Mouse (Mus musculus) heart, adult 9 months (tissue): Measurements from ENCODE around the gene Spata25.
"Not testable (repeated sequence)": the region's sequence is repeated elsewhere in the genome, so short reads cannot be mapped to it uniquely, and the experiment has no call there.

Experiments used
- DNase-seq, 2 experiments: peaks; one replicate each; pipeline ENCODE4 v3.0.0; 2022; ENCODE audit warnings: low spot score in 2 of 2

Gene Spata25

GRCm38 (mm10) chr2:164828437-164828836 is at the start of gene Spata25:
Spata25 (minus strand) TSS chr2:164828537.
- DNase-seq = no peak

DNA sequence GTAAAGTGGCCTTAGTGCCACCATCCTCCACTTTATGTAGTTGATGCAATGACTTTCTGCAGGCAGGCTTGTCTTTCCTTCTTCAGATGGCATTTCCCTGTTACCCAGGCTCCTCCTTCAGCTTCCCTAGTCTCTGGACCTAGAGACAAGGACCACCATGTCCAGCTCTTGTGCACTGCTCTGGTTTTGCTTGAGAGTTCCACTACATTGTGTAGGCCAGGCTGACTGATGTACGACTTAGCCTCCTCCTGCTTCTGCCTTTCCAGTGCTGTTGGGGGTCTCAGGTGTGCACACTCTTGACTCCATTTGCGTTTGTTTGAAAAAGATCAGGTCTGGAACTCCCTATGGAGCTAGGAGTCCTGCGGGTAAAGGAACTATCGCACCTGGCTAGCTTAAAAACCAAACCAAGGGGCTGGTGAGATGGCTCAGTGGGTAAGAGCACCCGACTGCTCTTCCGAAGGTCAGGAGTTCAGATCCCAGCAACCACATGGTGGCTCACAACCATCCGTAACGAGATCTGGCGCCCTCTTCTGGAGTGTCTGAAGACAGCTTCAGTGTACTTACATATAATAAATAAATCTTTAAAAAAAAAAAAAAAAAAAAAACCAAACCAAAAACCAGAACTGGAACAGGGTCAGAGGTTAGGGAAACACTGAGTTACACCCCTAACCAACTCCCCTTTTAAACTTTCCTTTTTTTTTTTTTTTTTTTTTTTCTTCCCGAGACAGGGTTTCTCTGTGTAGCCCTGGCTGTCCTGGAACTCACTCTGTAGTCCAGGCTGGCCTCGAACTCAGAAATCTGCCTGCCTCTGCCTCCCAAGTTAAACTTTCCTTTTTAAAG is 49.3 kb upstream of the Spata25 start:
- not testable (repeated sequence) for DNase-seq

GRCm38 (mm10) chr2:164875648-164876047 is 47.3 kb upstream of the Spata25 start:
- DNase-seq = not testable (repeated sequence)

DNA sequence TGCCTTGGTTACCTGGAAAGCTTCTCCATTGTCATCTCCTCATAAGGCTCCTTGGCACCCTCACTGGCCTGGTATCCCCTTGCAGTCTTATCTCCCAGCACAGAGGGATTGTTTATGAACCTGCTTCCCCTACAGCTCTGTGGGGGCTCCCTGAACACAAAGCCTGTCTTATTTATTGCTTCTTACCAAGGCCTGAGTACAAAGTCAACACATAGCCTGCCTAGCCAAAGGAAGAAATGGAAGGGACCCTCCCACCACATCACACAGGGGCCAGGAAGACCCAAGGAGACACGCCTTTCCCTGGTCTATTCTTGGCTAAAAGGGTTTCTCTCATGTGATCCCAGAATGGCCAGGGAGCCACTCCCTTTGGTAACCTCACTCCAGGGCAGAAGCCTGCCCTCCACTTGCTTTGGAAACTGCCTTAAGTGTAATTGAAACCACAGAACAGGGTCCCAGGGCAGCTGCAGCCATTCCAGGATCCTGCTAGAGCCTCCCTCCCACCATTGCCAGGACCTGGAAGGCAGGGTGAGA is 46.0 kb upstream of the Spata25 start:
- DNase-seq = peak; percentile 79 to 89

DNA sequence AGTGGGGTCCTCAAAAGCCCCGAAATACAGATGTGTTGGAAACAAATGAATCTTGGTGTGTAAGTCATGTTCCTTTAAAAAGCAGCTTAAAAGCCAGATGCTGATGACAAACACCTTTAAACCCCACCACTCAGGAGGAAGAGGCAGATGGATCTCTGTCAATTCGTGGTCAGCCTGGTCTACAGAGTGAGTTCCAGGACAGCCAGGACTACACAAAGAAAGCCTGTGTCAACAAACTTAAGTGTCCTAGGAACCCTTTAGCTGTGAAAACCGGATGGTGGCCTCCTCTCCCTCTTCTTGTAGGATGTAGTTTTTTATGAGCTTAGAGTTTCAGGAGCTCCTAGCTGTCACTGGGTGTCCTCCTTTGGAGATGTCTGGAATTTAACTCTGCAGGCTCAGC is 45.3 kb upstream of the Spata25 start:
- no peak for DNase-seq

DNA sequence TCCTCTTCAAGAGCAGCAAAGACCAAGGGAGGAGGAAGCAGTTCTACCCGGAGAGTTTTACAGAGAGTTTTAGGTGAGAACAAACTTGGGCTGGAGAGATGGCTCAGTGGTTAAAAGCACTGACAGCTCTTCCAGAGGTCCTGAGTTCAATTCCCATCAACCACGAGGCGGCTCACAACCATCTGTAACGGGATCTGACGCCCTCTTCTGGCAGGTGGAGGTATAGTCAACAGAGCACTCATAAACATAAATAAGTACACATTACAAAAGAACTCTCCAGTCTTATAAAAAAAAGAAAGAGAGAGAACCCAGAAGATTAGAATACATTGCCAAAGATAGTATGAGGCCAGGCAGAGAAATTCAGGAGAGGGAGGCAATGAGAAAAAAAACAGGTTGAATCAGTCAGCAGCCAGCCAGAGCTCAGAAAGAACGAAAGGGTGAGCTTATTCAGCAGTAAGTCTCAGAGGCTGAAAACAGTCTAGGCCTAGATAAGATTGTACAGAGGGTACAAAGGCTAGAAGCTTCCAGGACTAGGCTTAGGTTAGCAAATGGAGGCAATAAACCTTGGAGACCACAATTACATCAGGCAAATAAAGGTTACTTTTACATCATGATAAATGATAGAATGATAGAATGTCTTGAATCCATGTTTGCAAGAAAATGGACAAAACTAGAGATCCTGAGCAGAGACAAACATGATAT is 43.4 kb upstream of the Spata25 start:
- no peak for DNase-seq

DNA sequence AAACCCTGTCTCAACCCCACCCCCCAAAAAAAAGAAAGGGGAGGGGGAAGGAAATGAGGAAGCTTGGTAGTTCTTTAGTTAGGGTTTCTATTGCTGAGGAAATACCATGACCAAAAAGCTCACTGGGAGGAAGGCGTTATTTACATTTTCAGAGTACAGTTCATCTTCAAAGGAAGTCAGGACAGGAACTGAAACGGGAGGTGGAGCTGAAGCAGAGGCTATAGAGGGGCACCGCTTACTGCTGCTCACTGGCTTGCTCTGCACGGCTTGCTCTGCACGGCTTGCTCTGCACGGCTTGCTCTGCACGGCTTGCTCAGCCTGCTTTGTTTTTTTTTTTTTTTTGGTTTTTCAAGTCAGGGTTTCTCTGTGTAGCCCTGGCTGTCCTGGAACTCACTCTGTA is 40.2 kb upstream of the Spata25 start:
- DNase-seq = no peak

- no peak for DNase-seq
Observed at GRCm38 (mm10) chr2:164867566-164867965, 39.2 kb upstream of the Spata25 start.

GRCm38 (mm10) chr2:164866741-164867551 is 38.6 kb upstream of the Spata25 start:
- peak; percentile 90 to 92 for DNase-seq

DNA sequence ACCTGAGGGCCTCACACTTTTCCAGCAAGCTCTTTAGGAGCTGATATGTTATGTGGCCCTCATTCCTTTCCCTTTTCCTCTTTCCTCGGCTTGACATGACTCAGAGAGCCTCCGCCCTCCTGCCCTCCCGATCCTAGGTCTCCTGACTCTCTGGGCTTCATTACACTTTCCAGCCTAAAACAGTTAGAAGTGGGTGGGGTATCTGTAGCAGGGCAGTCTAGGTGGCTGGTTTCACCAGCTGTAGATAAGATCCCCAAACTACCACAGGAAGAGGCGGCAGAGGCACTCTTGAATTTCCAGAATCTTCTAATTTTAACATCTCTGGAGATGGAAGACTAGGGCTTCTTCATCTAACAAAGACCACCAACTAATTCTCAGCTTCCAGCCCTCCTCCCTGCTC is 36.3 kb upstream of the Spata25 start:
- no peak for DNase-seq

- not testable (repeated sequence) for DNase-seq
Observed at GRCm38 (mm10) chr2:164863411-164863810, 35.1 kb upstream of the Spata25 start.

- peak; percentile 65 to 76 for DNase-seq
Observed at GRCm38 (mm10) chr2:164862179-164862861, 34.0 kb upstream of the Spata25 start.

- DNase-seq = no peak
Observed at GRCm38 (mm10) chr2:164861094-164861493, 32.8 kb upstream of the Spata25 start.

DNA sequence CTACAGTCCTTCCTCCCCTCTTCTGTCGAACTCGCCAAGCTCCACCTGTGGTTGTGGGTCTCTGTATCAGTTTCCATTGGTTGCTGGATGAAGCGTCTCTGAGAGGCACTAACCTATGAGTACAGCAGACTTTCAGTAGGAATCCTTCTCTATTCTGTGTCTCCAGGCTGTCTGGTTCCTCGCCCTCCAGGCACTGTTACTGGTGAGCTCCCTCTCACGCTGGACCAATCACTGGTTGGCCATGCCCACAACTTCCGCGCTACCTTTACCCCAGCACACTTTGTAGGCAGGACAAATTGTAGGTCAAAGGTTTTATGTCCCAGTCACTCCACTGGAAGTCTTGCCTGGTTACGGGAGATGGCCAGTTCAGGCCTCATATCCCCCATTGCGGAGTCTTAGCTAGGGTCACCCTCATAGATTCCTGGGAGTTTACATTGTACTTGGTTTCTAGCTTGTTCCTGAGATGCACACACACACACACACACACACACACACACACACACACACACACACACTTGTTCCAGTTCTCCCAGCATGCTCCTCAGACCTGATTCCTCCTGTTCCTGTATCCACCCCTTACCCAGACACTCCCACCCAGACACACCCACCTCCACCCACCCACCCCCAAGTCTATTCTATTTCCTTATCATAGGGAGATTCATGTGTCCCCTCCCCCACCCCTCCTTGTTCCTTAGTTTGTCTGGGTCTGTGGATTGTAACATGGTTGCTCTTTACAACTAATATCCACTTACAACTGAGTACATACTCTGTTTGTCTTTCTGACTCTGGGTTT is 31.5 kb upstream of the Spata25 start:
- no peak for DNase-seq

DNA sequence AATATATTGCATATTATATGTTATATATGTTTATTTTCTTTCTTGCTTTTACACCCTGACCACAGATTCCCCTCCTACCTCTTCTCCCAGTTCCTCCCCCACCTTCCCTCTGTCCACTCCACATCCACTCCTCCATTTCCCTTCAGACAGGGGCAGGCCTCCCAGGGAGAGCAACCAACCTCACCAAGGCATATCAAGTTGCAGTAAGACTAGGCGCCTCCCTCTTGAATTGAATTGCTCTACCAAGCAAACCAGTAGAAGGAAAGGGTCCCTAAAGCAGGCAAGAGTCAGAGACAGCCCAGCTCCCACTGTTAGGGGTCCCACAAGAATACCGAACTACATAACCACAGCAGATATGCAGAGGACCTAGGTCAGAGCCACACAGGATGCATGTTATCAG is 30.8 kb upstream of the Spata25 start:
- no peak for DNase-seq

- no peak for DNase-seq
Observed at GRCm38 (mm10) chr2:164857842-164858553, 29.7 kb upstream of the Spata25 start.

- DNase-seq = peak; percentile 72 to 81
Observed at GRCm38 (mm10) chr2:164857101-164857821, 28.9 kb upstream of the Spata25 start, which contains the start of gene Pltp. Pltp (minus strand) TSS chr2:164857711.

DNA sequence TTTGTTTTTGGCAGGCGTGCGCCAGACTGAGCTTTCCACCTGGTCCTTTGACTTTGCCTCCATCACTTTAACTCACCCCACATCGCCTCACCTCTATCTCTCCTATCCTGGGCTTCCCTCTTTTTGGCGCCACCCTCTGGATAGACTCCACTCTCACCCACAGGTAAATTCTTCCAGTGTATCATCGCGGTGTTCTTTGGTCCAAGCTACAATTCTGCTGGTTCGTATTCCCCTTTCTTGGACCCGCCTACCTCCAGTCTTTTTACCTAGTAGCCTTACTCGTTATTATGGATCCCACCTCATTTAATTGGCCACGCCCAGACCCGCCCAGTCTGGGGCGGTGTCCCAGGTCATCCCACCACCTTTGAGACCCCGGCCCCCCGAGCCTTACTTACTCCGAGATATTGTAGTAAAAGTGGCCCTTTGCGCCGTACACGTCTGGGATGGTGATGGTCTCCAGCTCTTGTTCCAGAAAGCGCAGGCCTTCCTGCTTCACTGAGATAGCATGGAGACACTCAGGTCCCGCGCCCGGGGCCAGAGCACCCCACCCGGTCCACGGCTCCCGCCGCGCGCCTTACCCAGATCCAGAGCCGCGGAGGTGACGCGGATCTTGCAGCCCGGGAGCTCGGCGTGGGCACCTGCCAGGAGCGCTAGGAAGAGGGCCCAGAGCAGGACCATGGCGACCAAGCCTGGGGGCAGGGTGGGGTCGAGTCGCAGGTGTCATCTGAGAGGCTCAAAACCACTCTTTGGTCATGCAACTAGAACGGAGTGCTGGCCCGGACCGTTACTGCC is 28.2 kb upstream of the Spata25 start:
- DNase-seq = peak in 1 of 2 experiments; percentile 40
